Mouse (Mus musculus) ES-Bruce4 (cell line): Measurements from ENCODE around the gene Asb4.

Source experiments
- CTCF ChIP-seq: IDR thresholded peaks from one replicate; pipeline ENCODE4 v1.8.1; 2011; ENCODE audit warnings: low read depth, low read length
- EP300 ChIP-seq: IDR thresholded peaks from 2 replicates; pipeline ENCODE4 v1.6.1; 2011; ENCODE audit warnings: low read depth, low read length; ENCODE audit not compliant: insufficient read depth
- POLR2A ChIP-seq: IDR thresholded peaks from one replicate; pipeline ENCODE4 v1.8.1; 2011; ENCODE audit warnings: low read length; ENCODE audit not compliant: insufficient read depth

DNA sequence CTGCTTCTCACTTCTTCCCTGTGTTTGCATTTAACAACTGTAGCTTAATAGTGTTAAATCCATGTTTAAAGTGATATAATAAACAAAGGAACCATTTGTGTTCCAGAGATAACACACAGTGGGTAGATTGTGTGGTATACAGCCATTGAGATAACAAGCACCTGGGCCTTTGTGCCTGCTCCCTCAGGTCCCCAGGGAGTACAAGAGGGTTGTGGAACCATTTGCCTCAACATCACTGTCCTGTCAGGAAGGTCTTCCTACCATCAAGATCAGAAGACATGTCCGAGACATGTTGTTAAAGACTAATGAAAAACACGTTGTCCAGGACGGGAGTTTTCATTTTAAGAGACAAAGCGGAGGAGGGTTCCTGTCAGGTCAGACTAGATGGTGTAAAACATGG is 3.3 kb downstream of the Asb4 start:
- TF ChIP-seq POLR2A, result no peak
- no peak for TF ChIP-seq CTCF
- TF ChIP-seq EP300, result no peak
